Mouse (Mus musculus) frontal cortex, adult 2 months (tissue): ENCODE results near the gene 5330417C22Rik. TPM values are rescaled to one million over a fixed set of nuclear protein-coding genes. Genes with fewer than 3 reads are reported as not detected.
A peak's percentile ranks its signal among the peaks of the same experiment; 100 is the strongest.
"Not testable (repeated sequence)": the region's sequence is repeated elsewhere in the genome, so short reads cannot be mapped to it uniquely, and the experiment has no call there.

Source experiments
- DNase-seq, 2 experiments: peaks; one replicate each; pipeline ENCODE4 v3.0.0; 2022; ENCODE audit warnings: low spot score in 1 of 2; ENCODE audit errors: extremely low spot score in 1 of 2
- polyA plus RNA-seq: library from polyadenylated mRNA; depleted of rRNA; stranded (reverse); fragments of >200 nt; gene quantifications from 2 replicates; pipeline ENCODE4 v1.2.3, GENCODE M21; 2012

5330417C22Rik gene
- polyA plus RNA-seq, 1 experiment: 20.0 TPM

DNA sequence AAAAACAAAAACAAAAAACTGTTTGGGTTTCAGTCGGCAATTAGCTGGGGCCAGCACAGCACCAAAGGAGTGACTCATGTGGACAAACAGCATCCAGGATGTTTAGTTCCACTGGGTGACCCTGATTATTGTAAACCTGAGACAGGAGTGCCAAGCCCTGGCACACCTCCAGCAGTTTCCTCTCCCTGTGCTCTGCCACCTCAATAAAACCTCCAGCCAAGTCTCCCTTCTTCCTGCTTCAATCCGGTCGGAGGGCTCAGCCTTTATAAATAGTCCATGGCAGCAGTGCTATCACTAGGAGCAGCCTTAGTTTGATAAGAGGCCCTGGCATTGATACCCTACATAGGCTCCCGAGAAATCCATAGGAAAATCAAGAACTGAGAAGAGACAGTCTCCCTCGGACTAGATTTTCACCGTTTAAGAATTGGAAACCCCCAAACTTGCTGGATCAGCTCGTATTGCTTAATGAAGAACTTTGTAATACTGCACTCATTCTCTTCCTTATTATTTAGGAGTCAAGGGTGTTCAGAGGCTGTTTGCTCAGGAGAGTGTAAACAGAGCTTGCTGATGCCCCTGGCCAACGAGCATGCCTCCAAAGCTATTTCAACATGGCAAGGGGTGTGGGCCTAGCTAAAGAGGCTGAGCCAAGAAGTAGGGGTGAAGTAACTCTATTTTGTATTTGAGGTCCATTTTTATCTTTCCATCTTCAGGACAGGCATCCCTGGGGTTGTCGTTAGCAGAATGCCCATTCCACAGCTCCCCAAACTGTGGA, 3.0 kb downstream of the 5330417C22Rik start:
- no peak for DNase-seq

DNA sequence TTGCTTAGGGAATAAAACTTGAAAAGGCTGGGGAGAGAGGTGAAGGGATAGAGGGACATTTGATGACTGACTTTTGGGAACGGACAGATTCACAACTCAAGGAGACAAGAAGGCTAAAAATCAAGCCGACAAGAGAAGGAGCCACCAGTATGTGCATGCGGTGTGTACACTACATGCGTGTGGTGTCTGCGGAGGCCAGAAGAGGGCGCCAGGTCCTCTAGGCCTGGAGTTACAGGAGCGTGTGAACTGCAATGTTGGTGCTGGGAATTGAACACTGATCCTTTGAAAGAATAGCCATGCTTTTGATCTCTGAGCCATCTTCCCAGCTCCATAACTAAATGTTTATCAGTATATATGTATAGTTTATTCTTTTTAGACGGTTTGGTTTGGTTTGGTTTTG, 7.8 kb downstream of the 5330417C22Rik start:
- no peak for DNase-seq

DNA sequence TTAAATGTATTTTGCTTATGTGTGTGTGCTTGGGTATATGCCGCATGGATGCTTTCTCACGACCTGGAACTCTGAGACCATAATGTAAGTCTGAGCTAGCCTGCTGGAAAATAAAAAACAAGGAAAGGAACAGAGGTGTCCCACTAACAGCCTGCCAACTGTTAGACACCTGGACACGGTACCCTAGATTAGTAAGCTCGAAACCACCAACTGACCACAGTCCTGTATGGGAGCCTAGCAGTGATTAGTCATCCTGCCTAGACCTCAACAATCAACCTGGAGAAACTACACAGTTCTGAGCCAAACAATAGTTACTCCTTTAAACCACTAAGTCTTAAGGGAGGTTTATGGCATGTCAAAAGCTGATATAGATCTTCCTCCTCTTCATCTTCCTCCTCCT, 12.9 kb downstream of the 5330417C22Rik start:
- DNase-seq: no peak

DNA sequence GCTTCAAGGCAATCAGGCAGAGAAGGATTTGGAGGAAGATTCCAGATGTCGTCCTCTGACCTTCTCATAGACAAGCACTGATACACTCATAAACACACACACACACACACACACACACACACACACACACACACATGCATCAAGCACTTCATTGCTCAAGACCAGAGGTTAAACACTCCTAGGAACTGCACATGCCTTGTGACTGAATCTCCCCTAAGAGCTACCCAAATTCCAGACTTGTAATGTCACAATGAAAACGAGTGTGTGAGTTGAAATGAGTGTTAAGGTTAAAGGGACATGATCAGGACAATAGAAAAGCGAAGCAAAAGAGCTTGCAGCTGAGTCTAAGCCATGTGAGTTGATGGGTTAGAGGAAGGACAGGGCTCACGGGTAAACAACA, 18.1 kb downstream of the 5330417C22Rik start:
- DNase-seq: no peak

DNA sequence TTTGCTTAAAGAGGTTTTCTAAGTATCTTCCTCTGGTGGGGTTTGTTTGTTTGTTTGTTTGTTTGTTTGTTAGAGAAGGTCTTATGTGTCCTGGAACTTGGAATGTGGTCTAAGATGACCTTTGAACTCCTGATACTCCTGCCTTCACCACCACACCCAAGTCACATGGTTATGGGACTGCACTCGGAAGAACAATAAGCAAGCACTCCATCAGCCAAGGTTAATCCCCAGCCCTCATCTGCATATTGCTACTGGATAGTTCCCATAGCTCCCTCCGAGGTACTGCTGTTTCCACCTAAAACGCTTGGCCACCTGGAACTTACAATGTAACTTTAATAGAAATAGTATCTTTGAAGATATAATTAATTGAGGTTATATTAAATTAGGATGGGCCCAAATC, 22.9 kb downstream of the 5330417C22Rik start:
- DNase-seq: no peak

DNA sequence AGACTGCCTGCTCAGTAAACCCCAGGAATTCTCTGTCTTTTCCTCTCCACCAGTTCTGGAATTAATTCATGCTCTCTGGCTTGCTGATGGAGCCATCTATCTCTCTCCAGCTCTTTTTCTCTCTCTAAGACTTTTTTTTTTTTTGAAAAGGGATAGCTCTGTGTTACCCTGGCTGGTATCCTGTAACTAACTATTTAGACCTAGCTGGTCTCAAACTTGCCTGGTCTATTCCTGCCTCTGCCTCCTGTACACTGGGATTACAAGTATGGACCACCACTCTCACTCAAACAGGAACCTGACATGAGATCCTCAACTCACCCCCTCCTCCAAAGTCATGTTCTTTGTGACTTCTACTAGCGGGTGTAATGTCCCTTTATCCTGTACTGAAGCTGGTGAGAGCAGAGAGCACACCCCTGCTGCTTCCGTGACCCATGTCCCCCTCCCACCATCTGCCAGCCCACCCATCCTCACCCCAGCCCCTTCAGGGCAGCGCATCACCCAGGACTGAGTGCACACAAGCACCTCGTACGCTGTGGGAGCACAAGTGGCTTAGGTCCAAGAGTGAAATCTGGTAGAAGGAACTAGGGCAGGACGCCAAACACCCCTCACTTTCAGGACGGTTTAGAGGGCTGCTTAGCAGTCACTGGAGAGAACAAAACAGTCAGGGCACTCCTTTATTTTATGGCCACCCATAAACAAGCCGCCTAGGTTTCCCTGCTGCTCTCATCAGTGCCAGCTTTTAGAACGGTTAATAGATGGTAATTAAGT, 25.4 kb downstream of the 5330417C22Rik start:
- peak in 1 of 2 experiments; percentile 43 for DNase-seq

DNA sequence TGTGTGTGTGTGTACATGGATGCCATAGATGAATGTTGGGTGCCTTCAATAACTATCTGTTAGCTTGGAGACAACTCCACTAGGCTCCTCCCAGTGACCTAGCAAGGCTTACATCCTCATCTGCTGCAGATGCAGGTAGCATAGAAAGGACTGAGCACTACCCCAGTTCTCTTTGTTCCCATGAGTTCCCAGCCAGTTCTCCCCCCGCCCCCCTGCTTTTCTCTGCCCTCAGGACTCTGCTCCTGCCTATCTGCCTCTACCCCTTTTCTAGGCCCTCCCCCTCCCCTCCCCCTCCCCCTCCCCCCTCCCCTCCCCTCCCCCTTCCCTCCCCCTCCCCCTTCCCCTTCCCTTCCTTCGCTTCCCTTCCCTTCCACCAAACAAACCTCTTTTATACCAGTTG, 26.2 kb downstream of the 5330417C22Rik start:
- no peak for DNase-seq

DNA sequence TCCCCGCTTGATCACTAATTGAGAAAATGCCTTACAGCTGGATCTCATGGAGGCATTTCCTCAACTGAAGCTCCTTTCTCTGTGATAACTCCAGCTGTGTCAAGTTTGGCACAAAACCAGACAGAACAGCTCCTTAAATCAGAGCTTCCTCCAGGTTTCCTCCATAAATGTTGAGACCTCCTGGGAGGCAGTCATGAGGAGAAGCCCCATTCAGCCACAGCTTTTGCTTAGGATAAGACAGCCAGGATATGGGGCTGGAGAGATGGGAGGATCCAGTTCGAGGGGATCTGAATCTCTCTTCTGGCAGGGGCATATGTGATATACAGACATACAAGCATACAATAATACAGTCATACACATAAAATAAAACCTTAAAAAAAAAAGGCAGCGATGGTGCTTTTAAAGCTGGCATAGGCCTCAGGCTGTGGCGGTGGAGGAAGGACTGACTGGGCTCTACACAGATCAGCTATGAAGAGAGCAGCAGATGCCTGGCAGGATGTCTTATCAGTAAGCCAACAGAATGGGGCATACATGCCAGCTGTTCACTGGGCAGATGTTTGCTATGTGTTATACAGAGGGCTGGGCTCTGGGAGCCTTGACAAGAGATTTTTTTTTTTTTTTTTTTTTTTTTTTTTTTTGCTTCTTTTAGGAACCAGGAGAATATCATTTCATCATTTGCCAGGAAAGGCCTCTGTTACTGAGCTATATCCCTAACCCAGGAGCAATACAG, 27.4 kb downstream of the 5330417C22Rik start:
- DNase-seq: no peak

DNA sequence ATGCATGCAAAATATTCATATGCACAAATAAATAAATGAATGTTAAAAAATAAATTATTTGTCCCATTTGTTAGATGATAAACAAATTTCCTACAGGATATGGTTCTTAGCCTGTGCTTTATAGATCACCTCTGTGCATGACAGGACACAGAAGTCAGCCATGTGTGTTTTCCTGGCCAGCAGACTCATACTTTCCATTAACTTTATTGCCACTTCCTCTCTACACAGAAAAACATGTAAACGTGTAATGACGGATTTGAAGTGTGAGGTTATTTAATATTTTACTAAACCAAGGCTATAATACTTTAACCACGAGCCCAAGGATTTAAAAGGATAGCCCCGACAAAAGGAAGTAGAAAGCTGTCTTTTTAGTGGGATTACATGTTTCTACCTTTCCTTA, 32.4 kb downstream of the 5330417C22Rik start:
- DNase-seq: no peak

DNA sequence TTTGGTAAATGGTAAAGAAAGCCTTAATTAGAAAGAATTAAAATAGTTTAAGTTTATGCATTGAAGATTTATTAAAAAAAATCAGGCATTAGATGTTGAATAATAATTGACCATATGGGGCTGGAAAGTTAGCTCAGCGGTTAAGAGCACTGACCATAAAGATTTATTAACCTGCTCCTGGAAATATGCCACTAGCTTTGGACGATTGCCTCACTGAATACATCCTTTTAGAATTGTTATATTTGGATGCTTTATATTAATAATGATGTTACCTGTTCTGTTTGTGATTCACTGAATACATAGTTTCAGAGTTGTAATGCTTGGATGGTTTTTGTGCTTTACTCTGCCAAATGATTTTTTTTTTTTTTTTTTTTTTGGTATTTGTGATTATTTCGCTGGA, 34.9 kb downstream of the 5330417C22Rik start:
- DNase-seq: not testable (repeated sequence)

DNA sequence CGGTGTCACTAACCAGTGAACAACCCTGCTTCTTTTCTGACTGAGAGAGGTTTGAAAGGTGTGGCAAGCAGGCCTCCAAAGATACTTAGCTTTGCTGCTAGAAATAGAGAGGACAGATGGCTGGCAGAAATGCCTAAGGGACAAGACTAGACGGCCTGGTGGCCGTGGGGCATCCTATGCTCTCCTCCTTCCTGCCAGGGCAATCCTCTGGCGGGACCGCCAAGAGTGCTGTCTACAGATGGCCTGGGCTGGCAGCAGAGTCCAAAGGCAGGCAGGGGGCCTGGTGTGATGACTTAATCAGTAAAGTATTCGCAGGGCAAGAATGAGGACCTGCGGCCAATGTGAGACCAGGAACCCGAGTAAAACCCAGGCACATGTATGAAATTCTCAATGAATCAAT, 36.5 kb downstream of the 5330417C22Rik start:
- DNase-seq: no peak

DNA sequence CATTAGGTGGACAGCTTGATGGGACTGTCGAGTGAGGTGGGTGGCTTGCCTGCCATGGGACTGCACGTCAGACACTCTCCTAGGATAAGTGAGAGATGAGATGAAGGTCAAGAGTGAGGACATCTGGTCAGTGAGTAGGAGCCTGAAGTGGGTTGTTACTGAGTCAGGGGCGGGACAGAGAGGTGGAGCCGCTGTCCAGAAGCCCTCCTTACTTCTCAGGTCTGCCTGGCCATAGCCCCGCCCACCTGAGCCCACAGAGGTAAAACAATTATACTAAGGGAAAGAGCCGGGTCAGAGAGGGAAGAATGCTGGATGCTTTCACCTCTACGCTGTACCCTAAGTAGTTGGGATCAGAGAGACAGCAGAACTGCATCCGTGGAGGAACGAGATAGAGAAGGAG, 38.7 kb downstream of the 5330417C22Rik start:
- no peak for DNase-seq

DNA sequence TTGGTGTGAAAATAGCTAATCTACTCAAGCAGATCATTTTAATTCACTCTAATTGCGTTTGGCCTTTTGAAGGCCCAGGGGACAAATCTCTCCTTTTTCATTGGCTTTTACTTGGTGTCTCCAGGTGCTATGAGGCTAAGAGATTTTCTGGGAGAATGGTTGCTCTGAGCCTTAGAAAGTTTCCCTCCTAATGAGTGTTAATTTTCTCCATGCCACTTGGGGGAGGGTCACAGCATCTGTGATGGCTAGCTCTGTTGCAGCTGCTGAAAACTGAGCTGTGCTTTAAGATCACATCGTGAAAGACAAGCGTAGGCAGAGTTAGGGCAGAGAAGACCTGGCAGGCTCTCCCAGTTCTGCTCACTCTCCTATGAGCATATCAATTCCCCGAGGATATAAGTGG, 40.9 kb downstream of the 5330417C22Rik start:
- no peak for DNase-seq

DNA sequence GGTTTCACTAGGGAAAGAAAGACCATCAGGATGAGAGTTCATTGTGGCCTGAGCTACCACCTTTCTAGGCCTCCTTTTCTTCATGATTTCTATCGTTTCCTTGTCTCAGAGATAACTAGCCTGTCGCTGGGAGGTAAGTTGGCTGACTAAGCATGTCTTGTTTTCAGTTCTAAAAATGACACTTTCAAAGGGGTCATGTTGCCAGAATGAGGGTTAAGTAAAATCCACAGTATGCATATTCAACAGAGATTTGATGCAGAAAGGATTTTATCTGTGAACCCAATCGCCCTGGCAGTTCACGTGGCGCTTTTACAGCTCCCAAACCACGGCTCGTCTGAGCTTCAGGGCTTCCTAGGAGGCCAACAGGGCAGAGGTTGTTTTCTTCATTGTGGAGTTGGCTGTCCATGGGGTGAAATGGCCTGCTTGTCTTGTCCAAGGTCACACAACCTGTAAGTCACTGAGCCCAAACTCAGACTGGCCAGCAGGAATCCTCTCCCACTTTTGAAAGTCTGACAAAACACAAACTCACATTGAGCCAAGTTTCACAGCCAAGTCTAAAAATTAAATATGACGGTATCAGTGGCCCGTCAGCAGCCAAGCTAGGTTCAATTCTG, 41.4 kb downstream of the 5330417C22Rik start:
- no peak for DNase-seq

DNA sequence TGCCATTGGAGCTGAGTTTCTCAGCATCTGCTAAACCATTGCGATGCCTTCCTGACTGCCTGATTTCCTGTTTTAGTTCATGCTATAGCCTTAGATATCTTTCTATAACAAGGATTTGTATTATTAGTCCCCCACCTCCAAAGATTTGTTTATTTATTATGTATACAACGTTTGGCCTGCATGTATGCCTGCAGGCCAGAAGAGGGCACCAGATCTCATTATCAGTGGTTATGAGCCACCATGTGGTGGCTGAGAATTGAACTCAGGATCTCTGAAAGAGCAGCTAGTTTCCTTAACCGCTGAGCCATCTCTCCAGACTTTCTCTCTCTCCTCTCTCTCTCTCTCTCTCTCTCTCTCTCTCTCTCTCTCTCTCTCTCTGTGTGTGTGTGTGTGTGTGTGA, 46.4 kb downstream of the 5330417C22Rik start:
- DNase-seq: no peak

DNA sequence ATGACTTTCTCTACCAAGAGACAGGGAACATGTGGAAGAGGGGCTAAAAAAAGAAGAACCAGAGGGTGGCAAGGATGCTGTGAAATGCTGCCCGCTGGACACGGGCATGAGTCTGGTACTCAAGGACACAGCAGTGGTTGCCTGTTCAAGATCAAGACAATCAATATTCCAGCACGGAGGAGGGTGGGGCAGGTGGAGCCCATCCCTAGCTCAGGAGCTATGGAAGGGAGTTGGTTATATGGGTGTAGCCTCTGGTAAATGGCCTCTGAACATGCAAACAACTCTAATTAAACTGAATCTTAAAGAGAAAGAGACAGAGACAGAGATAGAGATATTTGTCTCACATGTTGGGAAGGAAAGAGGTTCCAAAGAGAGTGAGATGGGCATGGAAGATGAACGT, 51.6 kb downstream of the 5330417C22Rik start:
- DNase-seq: no peak

DNA sequence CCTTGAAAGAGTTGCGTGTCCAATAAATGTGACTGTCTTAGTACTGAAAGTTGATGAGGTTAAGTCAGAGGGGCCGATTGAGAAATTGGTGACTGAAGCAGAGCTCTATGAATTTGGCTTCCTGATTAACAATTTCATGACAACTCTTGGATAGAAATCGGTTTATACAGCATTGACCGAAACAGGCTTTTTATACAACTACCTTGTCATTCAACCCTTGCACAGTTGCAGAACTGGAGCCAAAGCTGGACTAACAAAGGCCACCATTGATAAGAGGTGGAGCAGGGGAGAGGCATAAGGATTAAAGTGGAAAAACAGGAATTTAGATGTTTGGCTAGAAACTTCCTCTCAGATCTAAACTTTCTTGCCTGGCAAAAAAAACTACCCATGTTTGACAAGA, 57.5 kb downstream of the 5330417C22Rik start:
- no peak for DNase-seq

DNA sequence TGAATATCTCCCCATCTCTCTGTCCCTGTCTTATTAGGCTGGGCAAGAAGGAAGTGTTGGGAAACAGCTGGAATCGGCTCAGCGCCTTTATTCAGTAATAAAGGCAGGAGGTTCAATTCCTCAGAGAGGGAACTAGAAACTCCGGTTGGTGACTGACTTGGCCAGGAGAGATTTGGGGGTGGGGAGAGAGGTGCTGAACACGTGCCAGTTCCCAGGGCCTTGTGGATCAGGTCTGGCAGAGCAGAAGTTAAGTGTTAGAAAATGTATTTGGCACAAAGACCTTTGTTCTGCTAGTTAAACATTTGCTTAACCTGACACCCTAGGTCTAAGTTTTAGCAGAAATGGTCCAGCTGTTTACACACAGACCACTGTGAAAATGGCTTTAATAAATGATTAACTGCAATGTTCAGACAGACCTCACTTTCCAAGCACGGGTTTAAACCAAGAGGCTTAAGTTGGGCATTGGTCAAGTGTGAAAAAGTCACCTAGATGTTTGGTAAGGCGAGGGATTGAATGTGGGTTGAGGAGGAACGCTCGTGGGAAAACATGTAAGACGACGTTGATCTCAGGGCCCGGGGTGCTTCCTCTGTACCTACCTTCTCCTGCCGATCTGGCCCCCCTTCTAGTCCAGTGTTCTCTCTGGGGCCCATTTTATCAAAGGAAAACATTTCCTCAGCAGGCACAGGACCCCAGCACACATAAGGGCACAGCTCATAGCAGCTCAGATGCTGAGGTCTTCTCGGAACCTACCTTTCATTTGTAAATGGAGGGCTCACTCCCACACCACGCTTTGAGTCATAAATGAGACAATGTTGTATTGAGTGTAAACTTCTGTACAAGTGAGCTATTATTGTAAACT, 59.3 kb downstream of the 5330417C22Rik start:
- no peak for DNase-seq

DNA sequence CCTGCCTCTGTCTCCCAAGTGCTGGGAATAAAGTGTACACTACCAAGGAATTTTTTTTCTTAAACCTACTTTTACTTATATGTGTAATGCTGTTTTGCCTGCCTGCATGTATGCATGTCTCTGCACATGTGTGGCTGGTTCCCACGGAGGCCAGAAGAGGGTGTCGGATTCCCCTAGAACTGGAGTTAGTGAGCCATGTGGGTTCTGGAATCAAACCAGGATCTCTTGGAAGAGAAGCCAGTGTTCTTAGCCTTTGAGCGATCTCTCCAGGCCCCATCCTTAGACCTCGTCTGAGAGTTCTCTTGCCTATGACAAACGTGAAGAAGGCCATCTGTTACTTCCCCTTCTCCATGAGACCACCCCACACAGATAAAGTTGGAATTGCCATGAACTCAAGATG, 60.8 kb downstream of the 5330417C22Rik start:
- no peak for DNase-seq

DNA sequence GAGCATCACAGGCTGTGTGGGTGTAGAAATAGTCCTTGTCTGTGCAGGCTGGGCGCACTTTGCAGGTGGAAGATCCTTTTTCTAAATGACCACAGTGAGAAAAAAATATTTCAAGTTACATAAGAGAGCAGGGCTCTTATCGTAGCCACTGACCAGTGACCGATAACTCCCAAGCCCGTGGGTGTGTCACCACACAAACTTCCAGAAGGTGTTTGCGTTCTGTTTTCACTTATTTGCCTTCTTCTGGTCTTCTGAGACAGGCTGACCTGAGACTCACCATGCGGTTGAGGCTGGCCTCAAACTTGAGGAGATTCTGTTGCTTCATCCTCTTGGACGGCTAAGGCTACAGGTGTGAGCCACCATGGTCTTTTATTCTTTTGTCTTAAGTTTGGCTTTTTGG, 61.4 kb downstream of the 5330417C22Rik start:
- no peak for DNase-seq
